Comparison of ENCODE assay signal across 19 mouse cellular contexts in genomic region chr10:5192861-5193490, GRCm38 (mm10).
DNase-seq lines count a peak whose midpoint lies in the region; ATAC-seq and TF ChIP-seq lines count a peak whose summit lies in the region.
"Had no signal": no experiment of that assay in that cellular context is flagged by ENCODE, and none has a peak within 500 bp of the region (broad histone marks: within the 10 kb centered on the region; RNA-seq: fewer than 3 reads in every experiment).

No protein-coding gene starts in this region.

- no peak for ATAC-seq in kidney, embryonic 16.5 days (ENCODE audit: low FRiP score, low TSS enrichment)
- ATAC-seq in midbrain, postnatal 0 days (ENCODE audit: low FRiP score) = no peak
- ATAC-seq in midbrain, embryonic 16.5 days = no peak
- ATAC-seq: forebrain, postnatal 0 days; hindbrain, postnatal 0 days had no signal

- TF ChIP-seq POLR2A in lung, adult 2 months (IDR thresholded peaks at IDR 0.05; ENCODE audit: borderline replicate concordance, extremely low read depth, low read depth, low read length) = no peak

- no peak overlapping the region for H3K9ac ChIP-seq in kidney, embryonic 16.5 days (replicated peaks; ENCODE audit: low read length)
- H3K9ac ChIP-seq in midbrain, postnatal 0 days (replicated peaks; ENCODE audit: low read length, poor library complexity, severe bottlenecking) = no peak overlapping the region
- H3K9ac ChIP-seq in midbrain, embryonic 16.5 days (ENCODE audit: low read depth, low read length) = no peak overlapping the region
- H3K9ac ChIP-seq: embryonic facial prominence, embryonic 12.5 days; forebrain, postnatal 0 days; liver, embryonic 15.5 days had no signal

- H3K4me2 ChIP-seq in kidney, embryonic 16.5 days (replicated peaks; ENCODE audit: low read depth, low read length) = no peak overlapping the region
- H3K4me2 ChIP-seq in midbrain, postnatal 0 days (ENCODE audit: low read depth, low read length, poor library complexity, severe bottlenecking) = 0 out of 2 replicates have a peak overlapping the region, but pooled peaks have one; percentile 5
- no peak overlapping the region for H3K4me2 ChIP-seq in midbrain, embryonic 16.5 days (ENCODE audit: low read length)
- H3K4me2 ChIP-seq: embryonic facial prominence, embryonic 12.5 days had no signal

- peak; percentile 31 to 34 for DNase-seq in cerebellum, postnatal 25 days
- no peak for DNase-seq in cerebellum, postnatal 4 days (ENCODE audit: low spot score in 2 of 2)
- DNase-seq in kidney, adult 11 months = peak; percentile 21
- no peak for DNase-seq in midbrain, postnatal 0 days (ENCODE audit: low spot score)
- no peak for DNase-seq in lung, adult 2 months
- no peak for DNase-seq in yolk sac, embryonic 10.5 days (ENCODE audit: low spot score)
- DNase-seq: cerebellum, postnatal 36 days; forebrain, postnatal 0 days; heart, adult 18-20 months; heart, postnatal 10 days; layer of hippocampus, postnatal 36 days; left cerebral cortex, postnatal 4 days; right cerebral cortex, postnatal 4 days; thymus, postnatal 25 days had no signal

- no peaks in the 10 kb centered on the region for H3K36me3 ChIP-seq in kidney, embryonic 16.5 days (ENCODE audit: insufficient read depth, low read length)
- peaks cover 7% of the 10 kb centered on the region; the same call in 1 of the 2 replicates for H3K36me3 ChIP-seq in midbrain, postnatal 0 days (ENCODE audit: insufficient read depth, low read length)
- no peaks in the 10 kb centered on the region for H3K36me3 ChIP-seq in midbrain, embryonic 16.5 days (ENCODE audit: control insufficient read depth, insufficient read depth, low read length)

- no peak for TF ChIP-seq CTCF in midbrain, postnatal 0 days (IDR thresholded peaks at IDR 0.05)
- no peak for TF ChIP-seq CTCF in lung, adult 2 months (IDR thresholded peaks at IDR 0.05; ENCODE audit: insufficient read depth, low read length)

- H3K4me3 ChIP-seq in kidney, embryonic 16.5 days (ENCODE audit: low read length) = no peak overlapping the region
- H3K4me3 ChIP-seq in midbrain, postnatal 0 days (ENCODE audit: low read depth, low read length) = no peak overlapping the region
- H3K4me3 ChIP-seq in midbrain, embryonic 16.5 days (ENCODE audit: low read depth, low read length) = no peak overlapping the region
- H3K4me3 ChIP-seq in lung, adult 2 months (replicated peaks; ENCODE audit: extremely low read depth, low read depth, low read length) = no peak overlapping the region
- H3K4me3 ChIP-seq: embryonic facial prominence, embryonic 12.5 days; liver, embryonic 15.5 days had no signal

- H3K27me3 ChIP-seq in kidney, embryonic 16.5 days (ENCODE audit: insufficient read depth, low read length) = no peaks in the 10 kb centered on the region
- H3K27me3 ChIP-seq in midbrain, postnatal 0 days (ENCODE audit: insufficient read depth, low read length) = no peaks in the 10 kb centered on the region
- H3K27me3 ChIP-seq in midbrain, embryonic 16.5 days (ENCODE audit: control insufficient read depth, insufficient read depth, low read depth, low read length) = no peaks in the 10 kb centered on the region
- H3K27me3 ChIP-seq: embryonic facial prominence, embryonic 12.5 days; liver, embryonic 15.5 days had no signal

- no peak overlapping the region for H3K27ac ChIP-seq in kidney, embryonic 16.5 days (ENCODE audit: low read length)
- no peak overlapping the region for H3K27ac ChIP-seq in midbrain, postnatal 0 days (ENCODE audit: low read depth, low read length)
- H3K27ac ChIP-seq in midbrain, embryonic 16.5 days (ENCODE audit: low read length) = no peak overlapping the region
- H3K27ac ChIP-seq: embryonic facial prominence, embryonic 12.5 days; hindbrain, postnatal 0 days; liver, embryonic 15.5 days had no signal

- no peaks in the 10 kb centered on the region for H3K9me3 ChIP-seq in kidney, embryonic 16.5 days (ENCODE audit: low read length)
- H3K9me3 ChIP-seq in midbrain, postnatal 0 days (ENCODE audit: low read length) = no peaks in the 10 kb centered on the region
- H3K9me3 ChIP-seq in midbrain, embryonic 16.5 days (replicated peaks; ENCODE audit: control insufficient read depth, low read length, poor library complexity, severe bottlenecking) = no peaks in the 10 kb centered on the region
- H3K9me3 ChIP-seq: embryonic facial prominence, embryonic 12.5 days; liver, embryonic 15.5 days had no signal

- peaks cover 16% of the 10 kb centered on the region for H3K4me1 ChIP-seq in kidney, embryonic 16.5 days (ENCODE audit: insufficient read depth, low read length)
- no peaks in the 10 kb centered on the region for H3K4me1 ChIP-seq in midbrain, postnatal 0 days (ENCODE audit: insufficient read depth, low read length)
- peaks cover 11% of the 10 kb centered on the region for H3K4me1 ChIP-seq in midbrain, embryonic 16.5 days (ENCODE audit: control insufficient read depth, insufficient read depth, low read length)
- H3K4me1 ChIP-seq in lung, adult 2 months (ENCODE audit: control insufficient read depth, insufficient read depth, low read length) = 0 out of 2 replicates have a peak, but pooled peaks cover 2% of the 10 kb centered on the region
- H3K4me1 ChIP-seq: embryonic facial prominence, embryonic 12.5 days had no signal

- WGBS in kidney, embryonic 16.5 days = 68% methylated on average over 9 of the region's 9 CpGs
- WGBS in midbrain, postnatal 0 days = 83% methylated on average over 9 of the region's 9 CpGs
- WGBS in midbrain, embryonic 16.5 days = 86% methylated on average over 9 of the region's 9 CpGs
- WGBS in lung, adult 2 months = 76% methylated on average over 9 of the region's 9 CpGs

Comparison
In these comparisons a context has a peak if more than half of its experiments do, and no peak if none do; other contexts are left out.
1. DNase-seq: peak in cerebellum, postnatal 25 days (2 of 2) and kidney, adult 11 months (single experiment); none in cerebellum, postnatal 4 days (0 of 2), midbrain, postnatal 0 days (single experiment), lung, adult 2 months (single experiment) and yolk sac, embryonic 10.5 days (single experiment).